Mouse (Mus musculus): Measurements from ENCODE around the gene Tmem121b.

- TF ChIP-seq CTCF (IDR thresholded peaks at IDR 0.05; ENCODE audit: low read depth, low read length), result no peak
- no peak for TF ChIP-seq EP300 (IDR thresholded peaks at IDR 0.05; ENCODE audit: insufficient read depth, low read depth, low read length)
Measured at GRCm38 (mm10) chr6:120496544-120496943, 2.9 kb upstream of the Tmem121b start.

Data from ES-Bruce4 (cell line).